Mouse (Mus musculus): ENCODE data around the gene Olfr286.

Gene Olfr286

GRCm38 (mm10) chr15:98234350-98234749 lies at the start of gene Olfr286:
Olfr286 (minus strand) TSS chr15:98234450.
- no peak for DNase-seq (ENCODE audit: low read depth)

DNA sequence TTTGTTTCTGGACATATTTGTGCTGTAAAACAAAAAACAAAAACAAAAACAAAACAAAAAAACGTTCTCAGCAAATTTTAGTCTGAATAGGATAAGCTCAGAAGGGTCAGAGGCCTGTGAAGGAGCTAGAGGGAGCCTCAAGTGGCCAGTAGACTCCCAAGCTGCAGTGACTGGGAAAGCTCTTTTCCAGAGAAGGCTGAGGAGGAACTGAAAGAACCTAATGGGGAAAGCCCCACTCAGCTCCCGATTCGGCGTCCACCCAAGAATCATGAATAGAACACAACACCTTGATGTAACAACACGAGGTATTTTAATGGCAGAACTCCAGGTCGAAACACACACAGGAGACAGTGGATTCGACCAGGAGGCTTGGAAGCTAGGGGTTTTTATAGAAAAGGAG lies 23.5 kb upstream of the Olfr286 start:
- no peak for DNase-seq (ENCODE audit: low read depth)

GRCm38 (mm10) chr15:98257193-98257592 lies 22.9 kb upstream of the Olfr286 start, which contains the start of gene H1fnt:
H1fnt (minus strand) TSS chr15:98257293.
- no peak for DNase-seq (ENCODE audit: low read depth)

DNA sequence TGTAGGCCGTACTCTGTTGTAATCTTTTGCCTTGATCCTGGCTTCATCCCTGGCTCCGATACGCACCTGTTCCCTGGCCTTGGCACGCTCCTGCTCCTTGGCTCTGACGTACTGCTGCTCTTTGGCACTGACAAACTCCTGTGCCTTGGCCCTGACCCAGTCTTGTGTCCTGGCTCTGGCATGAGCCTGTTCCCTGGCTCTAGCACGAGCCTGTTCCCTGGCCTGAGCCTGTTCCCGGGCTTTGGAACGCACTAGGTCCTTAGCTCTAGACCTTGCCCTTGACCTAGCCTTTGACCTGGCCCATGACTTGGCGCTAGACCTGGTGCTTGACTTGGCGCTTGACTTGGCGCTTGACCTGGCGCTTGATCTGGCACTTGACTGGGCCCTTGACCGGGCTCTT lies 22.0 kb upstream of the Olfr286 start:
- no peak for DNase-seq (ENCODE audit: low read depth)

- no peak for DNase-seq (ENCODE audit: low read depth)
Observed at GRCm38 (mm10) chr15:98235442-98235841, 1.2 kb upstream of the Olfr286 start.

DNA sequence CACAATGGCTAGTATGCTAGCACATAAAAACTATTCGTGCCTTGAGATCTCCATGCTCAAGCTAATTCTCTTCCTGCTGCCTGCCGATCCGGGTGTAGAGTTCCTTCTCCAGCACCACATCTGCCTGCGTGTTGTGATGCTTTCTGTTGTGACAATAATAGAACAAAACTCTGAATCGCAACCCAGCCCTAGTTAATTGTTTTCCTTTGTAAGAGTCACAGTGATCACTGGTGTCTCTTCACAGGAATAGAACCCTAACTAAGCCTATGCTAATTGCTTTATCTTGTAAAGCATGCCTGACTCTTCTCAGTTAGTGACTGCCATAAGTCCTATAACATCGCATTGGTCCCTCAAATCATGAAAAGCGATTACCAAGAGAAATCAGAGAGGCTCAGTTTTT lies 8.2 kb downstream of the Olfr286 start:
- DNase-seq (ENCODE audit: low read depth) = no peak

GRCm38 (mm10) chr15:98225610-98226009 lies 8.6 kb downstream of the Olfr286 start:
- DNase-seq (ENCODE audit: low read depth) = no peak

DNA sequence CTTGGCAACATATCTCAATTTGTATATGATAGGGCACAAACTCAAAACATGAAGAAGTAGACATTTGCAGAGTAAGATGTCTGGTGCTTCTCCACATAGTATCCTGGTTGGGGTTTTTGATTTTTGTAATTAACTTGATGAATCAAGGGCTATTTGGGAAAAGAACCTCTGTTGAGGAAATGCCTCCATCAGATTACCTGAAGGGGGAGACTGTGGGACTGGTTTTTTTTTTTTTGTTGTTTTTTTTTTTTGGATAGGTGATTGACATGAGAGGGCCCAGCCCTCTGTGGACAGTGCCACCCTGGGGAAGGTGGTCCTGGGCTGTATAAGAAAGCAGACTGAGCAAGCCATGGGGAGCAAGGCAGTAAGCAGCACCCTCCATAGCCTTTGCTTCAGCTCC lies 11.9 kb downstream of the Olfr286 start:
- no peak for DNase-seq (ENCODE audit: low read depth)

- no peak for DNase-seq (ENCODE audit: low read depth)
Observed at GRCm38 (mm10) chr15:98220877-98221276, 13.4 kb downstream of the Olfr286 start, which contains the start of the genes Gm44579 and Olfr287. Gm44579 (minus strand) TSS chr15:98220977. Olfr287 (minus strand) TSS chr15:98221056.

DNA sequence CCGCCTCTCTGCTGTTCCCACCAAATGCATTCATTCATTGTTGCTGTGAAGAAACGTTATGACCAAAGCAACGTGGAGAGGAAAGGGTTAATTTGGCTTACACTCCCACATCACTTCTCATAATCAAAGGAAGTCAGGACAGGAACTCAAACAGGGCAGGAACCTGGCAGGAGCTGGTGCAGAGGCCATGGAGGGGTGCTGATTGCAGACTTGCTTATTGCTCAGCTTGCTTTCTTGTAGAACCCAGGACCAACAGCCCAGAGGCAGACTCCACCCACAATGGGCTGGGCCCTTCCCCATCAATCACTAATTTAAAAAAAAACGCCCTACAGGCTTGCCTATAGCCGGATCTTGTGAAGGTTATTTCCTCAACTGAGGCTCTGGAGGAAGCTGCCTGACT lies 20.1 kb downstream of the Olfr286 start:
- no peak for DNase-seq (ENCODE audit: low read depth)

DNA sequence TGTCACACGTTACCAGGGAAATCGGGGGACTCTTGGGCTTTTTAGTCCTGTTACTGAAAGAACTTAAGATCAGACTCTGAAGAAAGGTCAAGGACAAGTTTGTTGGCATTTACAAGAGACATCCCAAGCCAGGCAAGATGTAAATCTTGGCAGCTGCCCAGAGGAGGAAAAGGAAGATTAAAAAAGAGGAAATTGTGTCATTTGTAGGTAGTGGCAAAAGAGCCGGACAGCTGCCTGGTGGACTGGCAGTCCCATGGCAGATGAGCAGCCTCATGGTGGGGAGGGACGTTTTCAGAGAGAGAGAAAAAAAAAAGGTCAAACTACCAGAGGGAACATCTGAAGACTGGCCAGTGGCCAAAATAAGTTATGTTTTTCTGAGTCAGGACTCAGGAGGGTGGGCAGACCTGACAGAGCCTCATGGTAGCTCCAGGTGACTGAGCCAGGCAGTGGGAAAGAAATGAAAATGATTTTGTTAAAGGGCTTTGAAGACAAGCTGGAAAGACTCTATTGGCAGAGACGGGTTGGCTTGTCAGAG lies 20.8 kb downstream of the Olfr286 start:
- DNase-seq (ENCODE audit: low read depth) = no peak

- DNase-seq (ENCODE audit: low read depth) = no peak
Observed at GRCm38 (mm10) chr15:98209676-98210075, 24.6 kb downstream of the Olfr286 start.

DNA sequence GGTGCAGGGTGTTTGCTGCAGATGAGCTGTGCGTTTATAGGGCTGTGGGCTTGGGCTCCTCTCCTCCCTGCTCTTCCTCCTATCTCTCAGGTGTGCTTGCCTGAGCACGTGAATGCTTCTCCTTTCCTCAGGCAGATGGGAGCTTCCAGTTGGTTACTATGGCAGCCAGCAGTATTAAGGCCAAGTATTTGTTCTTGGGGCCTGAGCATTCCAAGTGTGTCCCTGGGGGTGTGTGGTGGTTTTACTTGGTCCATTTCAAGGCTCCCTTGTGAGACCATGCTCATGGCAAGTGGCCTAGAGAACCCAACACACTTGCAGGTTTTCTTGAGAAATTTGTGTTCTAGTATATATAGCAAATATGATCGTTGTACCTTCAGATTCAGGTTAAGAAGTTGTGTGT lies 38.8 kb downstream of the Olfr286 start, which contains the start of gene Olfr288:
Gene Olfr288 (minus strand): TSS at position 101 of the 400 bp plus-strand sequence.
- no peak for DNase-seq (ENCODE audit: low read depth)

- no peak for DNase-seq (ENCODE audit: low read depth)
Observed at GRCm38 (mm10) chr15:98184456-98184855, 49.8 kb downstream of the Olfr286 start.

DNA sequence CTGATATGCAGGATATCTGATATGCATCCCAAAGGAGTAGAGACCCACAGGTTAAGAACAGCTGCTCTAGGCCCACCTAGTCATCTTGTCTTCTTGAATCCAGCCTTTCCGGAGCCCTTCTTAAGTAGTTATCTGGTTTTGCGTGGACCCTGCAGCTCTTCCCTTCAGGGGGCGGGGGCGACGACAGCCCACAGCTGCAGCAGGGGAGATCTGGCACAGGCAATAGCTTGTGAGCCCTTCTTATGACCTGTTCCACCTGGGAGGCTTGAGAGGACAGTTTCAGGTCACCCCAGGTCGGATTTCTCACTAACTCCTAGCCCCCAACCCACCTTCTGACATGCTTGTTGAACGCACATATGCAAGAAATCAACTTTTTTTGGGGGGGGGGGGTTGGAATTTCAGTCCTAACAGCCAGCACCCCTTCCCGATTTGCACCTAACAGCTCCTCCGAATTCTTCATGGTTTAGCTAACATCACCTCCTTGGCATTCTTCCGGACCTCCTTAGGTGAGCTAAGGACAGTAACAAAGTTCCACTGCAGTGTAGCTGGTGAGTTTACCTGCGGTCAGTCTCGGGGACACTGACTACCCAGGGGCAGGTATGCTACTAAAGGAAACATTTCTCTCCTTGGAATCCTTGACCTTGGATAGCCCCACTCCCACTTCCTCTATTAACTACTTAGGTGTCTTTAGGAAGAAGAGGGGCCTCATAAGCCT lies 52.2 kb downstream of the Olfr286 start:
- DNase-seq (ENCODE audit: low read depth) = no peak

- DNase-seq (ENCODE audit: low read depth) = peak; percentile 79
Observed at GRCm38 (mm10) chr15:98181132-98181711, 53.0 kb downstream of the Olfr286 start.

DNA sequence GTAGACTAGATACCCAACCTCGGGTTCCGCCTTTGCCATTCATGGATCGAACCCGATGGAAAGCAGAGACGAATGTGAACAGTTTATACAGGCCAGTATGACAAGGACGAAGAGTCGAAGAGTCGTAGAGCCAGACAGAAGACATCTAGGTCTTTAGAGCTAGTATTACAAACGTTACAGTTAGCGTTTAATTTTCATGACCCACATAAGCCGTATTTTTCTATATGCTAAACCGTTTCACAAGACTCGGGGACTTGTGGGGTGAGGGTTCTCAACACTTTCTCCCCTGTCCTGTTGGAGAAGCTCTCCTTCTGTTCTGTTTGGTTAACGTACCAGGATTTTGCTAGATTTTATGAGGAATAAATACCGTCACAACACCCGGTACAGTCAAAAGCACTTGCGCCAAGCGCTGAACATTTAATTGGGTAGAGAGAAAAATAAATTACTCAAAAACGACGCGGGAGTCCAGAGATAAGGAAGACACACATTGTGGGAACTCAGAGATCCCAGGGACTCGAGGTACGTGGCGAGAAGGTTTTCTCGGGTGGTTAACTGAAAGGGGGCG lies 53.6 kb downstream of the Olfr286 start:
- DNase-seq (ENCODE audit: low read depth) = no peak

- DNase-seq (ENCODE audit: low read depth) = no peak
Observed at GRCm38 (mm10) chr15:98177320-98177719, 56.9 kb downstream of the Olfr286 start.

All from c-Kit-positive CD71-positive TER-119-negative erythroid progenitor cells, embryonic 14.5 days (primary cell).